In genomic region chr4:119667454-119667853, GRCm38 (mm10) we compare ENCODE assay signal across 9 mouse cellular contexts. TPM values are rescaled to one million over a fixed set of nuclear protein-coding genes. Genes with fewer than 3 reads are reported as not detected.
DNase-seq lines count a peak whose midpoint lies in the region; ATAC-seq and TF ChIP-seq lines count a peak whose summit lies in the region.
"Had no signal": no experiment of that assay in that cellular context is flagged by ENCODE, and none has a peak within 500 bp of the region (broad histone marks: within the 10 kb centered on the region; RNA-seq: fewer than 3 reads in every experiment).

No protein-coding gene starts in this region.

- 18% methylated on average over 5 of the region's 5 CpGs for WGBS in heart, adult 2 months
- WGBS in heart, embryonic 11.5 days (ENCODE audit: insufficient replicate concordance), result 27% methylated on average over 5 of the region's 5 CpGs
- 29% methylated on average over 5 of the region's 5 CpGs for WGBS in intestine, embryonic 16.5 days
- WGBS in midbrain, embryonic 15.5 days, result 25% methylated on average over 5 of the region's 5 CpGs

- intact Hi-C loops in heart, adult 2 months (cut with DNase I), result loop anchor here (2.0 to 5.0 kb wide), 2 partner anchors 37 to 420 kb away; no protein-coding TSS in a partner anchor

- H3K9me3 ChIP-seq in heart, embryonic 11.5 days (replicated peaks; ENCODE audit: control insufficient read depth, low read length), result no peaks in the 10 kb centered on the region
- no peaks in the 10 kb centered on the region for H3K9me3 ChIP-seq in intestine, embryonic 16.5 days (ENCODE audit: control insufficient read depth, low read length)
- H3K9me3 ChIP-seq in midbrain, embryonic 15.5 days, result no peaks in the 10 kb centered on the region
- H3K9me3 ChIP-seq: liver, embryonic 15.5 days had no signal

- peak; percentile 83 for TF ChIP-seq EP300 in heart, adult 2 months (IDR thresholded peaks at IDR 0.05; ENCODE audit: insufficient read depth, low read depth, low read length)

- no peaks in the 10 kb centered on the region for H3K36me3 ChIP-seq in heart, adult 2 months (ENCODE audit: control insufficient read depth, insufficient read depth, low read length)
- no peaks in the 10 kb centered on the region for H3K36me3 ChIP-seq in heart, embryonic 11.5 days (ENCODE audit: control insufficient read depth, insufficient read depth, low read length)
- no peaks in the 10 kb centered on the region for H3K36me3 ChIP-seq in intestine, embryonic 16.5 days (ENCODE audit: control insufficient read depth, insufficient read depth, low read length)
- no peaks in the 10 kb centered on the region for H3K36me3 ChIP-seq in midbrain, embryonic 15.5 days (replicated peaks)
- H3K36me3 ChIP-seq: liver, embryonic 15.5 days had no signal

- DNase-seq in heart, adult 2 months, result peak; percentile 43 to 54
- peak; percentile 73 to 74 for DNase-seq in B cell, adult 2 months
- DNase-seq in adrenal gland, adult (ENCODE audit: inconsistent age in 2 of 2, low spot score in 1 of 2), result peak; percentile 52 to 84
- peak; percentile 56 for DNase-seq in embryo, embryonic 9.5 days (ENCODE audit: extremely low spot score)
- DNase-seq in ovary, postnatal 36 days (ENCODE audit: low spot score), result no peak

- H3K27me3 ChIP-seq in heart, adult 2 months (ENCODE audit: control insufficient read depth, insufficient read depth, low read length), result no peaks in the 10 kb centered on the region
- no peaks in the 10 kb centered on the region for H3K27me3 ChIP-seq in heart, embryonic 11.5 days (ENCODE audit: control insufficient read depth, insufficient read depth, low read length)
- H3K27me3 ChIP-seq in intestine, embryonic 16.5 days (replicated peaks; ENCODE audit: control insufficient read depth, insufficient read depth, low read length), result no peaks in the 10 kb centered on the region
- no peaks in the 10 kb centered on the region for H3K27me3 ChIP-seq in midbrain, embryonic 15.5 days (replicated peaks)
- H3K27me3 ChIP-seq: liver, embryonic 15.5 days had no signal

- peak; percentile 77 for TF ChIP-seq CTCF in heart, adult 2 months (IDR thresholded peaks at IDR 0.05)

- no peaks in the 10 kb centered on the region; the same call in 1 of the 2 replicates for H3K4me1 ChIP-seq in heart, adult 2 months (ENCODE audit: control insufficient read depth, insufficient read depth, low read length)
- peaks cover 21% of the 10 kb centered on the region for H3K4me1 ChIP-seq in heart, embryonic 11.5 days (ENCODE audit: control insufficient read depth, insufficient read depth, low read length)
- no peaks in the 10 kb centered on the region for H3K4me1 ChIP-seq in intestine, embryonic 16.5 days (ENCODE audit: control insufficient read depth, insufficient read depth, low read length)
- peaks cover 13% of the 10 kb centered on the region for H3K4me1 ChIP-seq in midbrain, embryonic 15.5 days
- H3K4me1 ChIP-seq: liver, embryonic 15.5 days had no signal

- no peaks in the 10 kb centered on the region for H3K79me2 ChIP-seq in heart, adult 2 months (replicated peaks; ENCODE audit: control insufficient read depth, insufficient read depth, low read length)

- no peak for ATAC-seq in heart, embryonic 11.5 days (replicated peaks; ENCODE audit: insufficient number of reproducible peaks, low FRiP score, low TSS enrichment)
- ATAC-seq in intestine, embryonic 16.5 days, result peak; percentile 50; the same call in 1 of the 2 replicates
- peak; percentile 18; the same call in 1 of the 2 replicates for ATAC-seq in midbrain, embryonic 15.5 days (replicated peaks)

- TF ChIP-seq POLR2A in heart, adult 2 months (IDR thresholded peaks at IDR 0.05; ENCODE audit: insufficient read depth, low read depth, low read length), result no peak

- no peak overlapping the region for H3K4me3 ChIP-seq in heart, adult 2 months
- H3K4me3 ChIP-seq in heart, embryonic 11.5 days (ENCODE audit: low read depth, low read length), result no peak overlapping the region
- H3K4me3 ChIP-seq in intestine, embryonic 16.5 days (ENCODE audit: low read length), result no peak overlapping the region
- no peak overlapping the region for H3K4me3 ChIP-seq in midbrain, embryonic 15.5 days
- H3K4me3 ChIP-seq: liver, embryonic 15.5 days had no signal

- no peak overlapping the region for H3K27ac ChIP-seq in heart, adult 2 months
- no peak overlapping the region for H3K27ac ChIP-seq in heart, embryonic 11.5 days (ENCODE audit: low read depth, low read length)
- no peak overlapping the region for H3K27ac ChIP-seq in intestine, embryonic 16.5 days (ENCODE audit: low read length)
- H3K27ac ChIP-seq in midbrain, embryonic 15.5 days, result no peak overlapping the region
- H3K27ac ChIP-seq: liver, embryonic 15.5 days had no signal

- no peak overlapping the region for H3K4me2 ChIP-seq in heart, embryonic 11.5 days
- no peak overlapping the region for H3K4me2 ChIP-seq in intestine, embryonic 16.5 days (ENCODE audit: low read depth, low read length)
- H3K4me2 ChIP-seq in midbrain, embryonic 15.5 days, result no peak overlapping the region
- H3K4me2 ChIP-seq: liver, embryonic 15.5 days had no signal

- no peak overlapping the region for H3K9ac ChIP-seq in heart, adult 2 months (ENCODE audit: low read depth, low read length)
- H3K9ac ChIP-seq in heart, embryonic 11.5 days (ENCODE audit: low read depth, low read length), result no peak overlapping the region
- no peak overlapping the region for H3K9ac ChIP-seq in intestine, embryonic 16.5 days (ENCODE audit: low read depth, low read length)
- H3K9ac ChIP-seq in midbrain, embryonic 15.5 days, result no peak overlapping the region
- H3K9ac ChIP-seq: liver, embryonic 15.5 days had no signal

RNA-seq across cellular contexts. Expression of gene Guca2b, which starts 8.7 kb away (rescaled TPM):
- total RNA-seq in heart, adult 2 months (2021), result under 1 TPM; 0.44 to 0.68 TPM
- polyA plus RNA-seq in heart, adult 2 months (2012; rRNA removed), result 0.35 TPM in 1 of 2 replicates, not detected in the other
- not detected in 2 replicates for polyA plus RNA-seq in heart, embryonic 11.5 days (2014; fragmentation: Nextera tagmentation; extraction: Ambion mirVana)
- 93.8 and 157 TPM in 2 replicates for polyA plus RNA-seq in intestine, embryonic 16.5 days (2015; fragmentation: Nextera tagmentation; extraction: Ambion mirVana)
- not detected in 2 replicates for polyA plus RNA-seq in midbrain, embryonic 15.5 days (2015; fragmentation: Nextera tagmentation; extraction: Ambion mirVana)

RNA-seq across cellular contexts. Expression of gene Guca2a, which starts 29.9 kb away (rescaled TPM):
- not detected for total RNA-seq in heart, adult 2 months (2021)
- 0.21 TPM in 1 of 2 replicates, not detected in the other for polyA plus RNA-seq in heart, adult 2 months (2012; rRNA removed)
- 0.55 TPM in 1 of 2 replicates, not detected in the other for polyA plus RNA-seq in heart, embryonic 11.5 days (2014; fragmentation: Nextera tagmentation; extraction: Ambion mirVana)
- polyA plus RNA-seq in intestine, embryonic 16.5 days (2015; fragmentation: Nextera tagmentation; extraction: Ambion mirVana), result 362 and 472 TPM in 2 replicates
- polyA plus RNA-seq in midbrain, embryonic 15.5 days (2015; fragmentation: Nextera tagmentation; extraction: Ambion mirVana), result not detected in 2 replicates
- polyA plus RNA-seq: liver, embryonic 15.5 days had no signal

Comparison
In these comparisons a context has a peak if more than half of its experiments do, and no peak if none do; other contexts are left out.
1. RNA of gene Guca2b, which starts 8.7 kb away (polyA plus RNA-seq): 93.8 to 157 TPM in intestine, embryonic 16.5 days; 0.35 TPM in heart, adult 2 months, not detected in heart, embryonic 11.5 days and not detected in midbrain, embryonic 15.5 days; every median in the first group is over 10 times any median in the second.
2. RNA of gene Guca2a, which starts 29.9 kb away (polyA plus RNA-seq): 362 to 472 TPM in intestine, embryonic 16.5 days; 0.21 TPM in heart, adult 2 months, 0.55 TPM in heart, embryonic 11.5 days and not detected in midbrain, embryonic 15.5 days; every median in the first group is over 100 times any median in the second.